Mouse (Mus musculus): ENCODE measurements around the gene Phip.

The Phip gene

GRCm38 (mm10) chr9:82975342-82976215 lies at the start of gene Phip:
Gene Phip (minus strand): TSS chr9:82975516.
- DNase-seq (ENCODE audit: low spot score), result peak; percentile 94

GRCm38 (mm10) chr9:83023724-83024123 lies 48.4 kb upstream of the Phip start:
- DNase-seq (ENCODE audit: low spot score), result no peak

GRCm38 (mm10) chr9:83014516-83014915 lies 39.2 kb upstream of the Phip start:
- DNase-seq (ENCODE audit: low spot score), result no peak

- no peak for DNase-seq (ENCODE audit: low spot score)
Measured at GRCm38 (mm10) chr9:83008306-83008705, 33.0 kb upstream of the Phip start.

GRCm38 (mm10) chr9:83001342-83001741 lies 26.0 kb upstream of the Phip start:
- no peak for DNase-seq (ENCODE audit: low spot score)

DNA sequence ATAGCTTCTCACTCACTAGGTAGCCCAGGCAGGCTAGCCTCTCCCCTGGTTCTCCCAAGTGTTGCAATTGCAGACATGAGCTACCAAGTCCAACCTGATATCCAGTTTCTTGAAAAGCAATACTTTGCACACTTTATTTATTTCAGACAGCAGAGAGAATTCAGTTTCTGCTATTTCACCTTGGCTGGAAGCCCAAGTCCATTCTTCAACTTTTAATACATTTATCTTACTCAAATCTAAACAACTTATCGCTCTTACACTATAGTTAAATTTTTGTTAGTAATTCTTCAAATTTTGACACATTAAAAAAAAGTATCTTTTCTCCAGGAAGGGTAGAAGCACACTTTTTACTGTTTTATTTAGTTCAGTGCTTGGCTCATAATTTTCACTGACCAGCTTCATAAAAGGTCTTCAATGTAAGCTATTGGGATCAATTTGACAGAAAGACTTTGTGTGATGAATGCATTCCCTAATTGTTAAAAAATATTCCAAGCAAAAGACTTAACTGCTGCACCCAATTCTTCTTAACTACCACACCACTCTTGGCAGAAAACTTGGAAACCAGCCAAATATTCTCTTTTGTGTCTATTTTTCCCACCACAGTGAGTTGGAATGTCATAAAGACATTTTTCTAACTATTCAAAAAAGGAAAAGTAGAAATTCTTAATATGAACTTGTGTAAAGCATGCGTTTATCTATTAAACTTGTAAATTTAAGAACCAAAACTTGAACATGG lies 22.6 kb upstream of the Phip start:
- no peak for DNase-seq (ENCODE audit: low spot score)

DNA sequence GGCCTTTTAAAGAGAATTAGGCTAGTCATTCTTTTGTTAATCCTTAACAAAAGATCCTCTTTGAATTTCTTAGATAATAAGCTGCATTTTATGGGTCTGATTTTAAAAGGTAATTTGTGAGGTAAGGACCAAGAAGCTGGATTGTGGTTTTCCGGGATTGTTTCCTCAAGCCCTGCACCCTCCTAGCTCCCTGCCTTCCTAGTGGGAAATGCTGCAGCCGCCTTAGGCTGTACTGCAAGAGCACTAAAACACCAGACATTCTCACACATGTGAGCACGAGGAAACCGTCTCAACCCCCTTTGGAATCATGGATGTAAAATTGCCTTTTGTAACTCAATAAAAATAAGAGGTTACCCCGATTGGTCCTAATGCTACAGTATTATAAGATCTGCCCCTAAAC lies 1.6 kb upstream of the Phip start:
- DNase-seq (ENCODE audit: low spot score), result peak; percentile 42

- no peak for DNase-seq (ENCODE audit: low spot score)
Measured at GRCm38 (mm10) chr9:82976219-82976618, 903 bp upstream of the Phip start.

- no peak for DNase-seq (ENCODE audit: low spot score)
Measured at GRCm38 (mm10) chr9:82974962-82975341, 364 bp downstream of the Phip start.

GRCm38 (mm10) chr9:82974187-82974861 lies 992 bp downstream of the Phip start:
- peak; percentile 90 for DNase-seq (ENCODE audit: low spot score)

DNA sequence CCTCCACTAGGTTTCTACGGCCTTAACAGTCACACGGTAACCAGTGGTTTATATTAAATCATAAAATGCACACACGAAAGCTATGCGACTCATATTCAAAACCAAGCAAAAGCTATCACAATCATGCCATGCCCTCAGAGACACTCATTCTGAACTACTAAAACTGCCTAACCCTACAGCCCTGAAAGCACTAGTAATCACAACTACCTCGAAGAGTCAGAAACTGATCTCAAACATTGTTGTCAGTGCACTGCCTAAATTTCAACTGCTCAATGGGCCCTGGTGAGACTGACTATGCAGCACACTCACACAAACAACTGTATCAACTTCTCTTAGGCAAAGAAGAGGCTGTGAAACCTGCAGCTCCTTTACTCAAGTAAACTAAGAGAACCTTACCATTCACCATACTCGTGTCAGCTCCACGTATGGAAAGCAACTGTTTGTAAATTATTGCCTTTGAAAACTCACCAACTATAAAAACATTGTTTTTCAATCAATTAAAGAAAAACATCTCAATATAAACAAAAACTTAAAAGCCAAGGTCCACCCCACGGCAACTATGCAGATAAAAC lies 1.9 kb downstream of the Phip start:
- DNase-seq (ENCODE audit: low spot score), result peak; percentile 20

- no peak for DNase-seq (ENCODE audit: low spot score)
Measured at GRCm38 (mm10) chr9:82971433-82971832, 3.9 kb downstream of the Phip start.

DNA sequence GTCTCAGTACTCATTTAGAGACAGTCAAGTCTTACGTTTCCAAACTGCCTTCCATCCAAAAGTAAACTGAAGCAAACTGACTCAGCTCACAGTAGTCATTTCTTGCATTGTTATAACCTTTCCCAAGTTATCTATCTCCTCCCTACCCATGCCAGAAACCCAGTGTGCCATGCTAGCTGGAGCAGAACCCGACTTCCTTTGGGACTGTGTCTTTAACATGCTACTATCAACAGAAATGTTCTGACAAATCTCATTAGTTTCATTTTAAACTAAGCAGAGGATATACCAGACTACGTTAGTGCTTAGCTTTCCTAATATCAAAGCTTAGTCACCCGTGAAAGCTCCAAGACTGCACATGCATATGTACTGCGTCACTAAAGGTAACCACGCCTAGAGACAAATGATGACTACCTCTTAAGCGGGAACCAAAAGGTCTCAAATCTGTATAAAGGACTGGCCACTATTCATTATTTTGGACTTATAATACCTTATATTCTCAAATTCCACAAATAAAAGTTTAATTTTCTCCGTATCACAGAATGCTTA lies 8.2 kb downstream of the Phip start:
- peak; percentile 49 for DNase-seq (ENCODE audit: low spot score)

GRCm38 (mm10) chr9:82963981-82964380 lies 11.3 kb downstream of the Phip start:
- DNase-seq (ENCODE audit: low spot score), result no peak

DNA sequence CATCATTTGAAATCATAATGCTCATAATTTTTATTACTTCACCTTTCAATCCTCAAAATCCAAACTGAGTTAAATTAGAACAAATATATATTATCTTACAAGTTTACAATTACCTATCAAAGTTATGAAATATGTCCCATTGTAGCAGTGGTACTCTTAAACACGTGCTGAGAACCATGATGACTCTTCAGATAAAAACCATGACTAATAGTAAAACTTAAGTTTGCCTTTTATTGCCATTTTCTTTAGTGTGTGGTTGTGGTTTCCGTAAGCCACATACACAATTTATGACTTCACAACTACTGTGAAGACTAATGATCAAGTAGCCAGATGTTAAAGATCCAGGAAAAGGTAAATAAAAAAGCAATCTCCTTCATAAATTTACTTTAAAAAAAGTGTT lies 14.0 kb downstream of the Phip start:
- no peak for DNase-seq (ENCODE audit: low spot score)

GRCm38 (mm10) chr9:82955267-82955666 lies 20.0 kb downstream of the Phip start:
- no peak for DNase-seq (ENCODE audit: low spot score)

DNA sequence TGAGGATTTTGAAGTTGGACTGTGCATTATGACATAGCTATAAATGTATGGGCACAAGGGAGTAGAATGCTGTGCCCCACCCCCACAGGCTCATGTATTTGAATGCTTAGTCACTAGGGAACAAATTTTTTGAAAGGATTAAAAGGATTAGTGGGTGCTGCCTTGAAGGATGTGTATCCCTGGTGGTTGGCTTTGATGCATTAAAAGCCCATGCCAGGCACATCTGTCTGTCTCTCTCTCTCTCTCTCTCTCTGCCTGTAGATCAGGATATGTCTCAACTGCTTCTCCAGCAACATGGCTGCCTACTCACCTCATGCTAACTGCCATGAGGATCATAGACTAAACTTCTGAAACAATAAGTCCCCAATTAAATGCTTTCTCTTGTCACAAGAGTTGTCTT lies 23.0 kb downstream of the Phip start:
- no peak for DNase-seq (ENCODE audit: low spot score)

- no peak for DNase-seq (ENCODE audit: low spot score)
Measured at GRCm38 (mm10) chr9:82951435-82952004, 23.8 kb downstream of the Phip start.

DNA sequence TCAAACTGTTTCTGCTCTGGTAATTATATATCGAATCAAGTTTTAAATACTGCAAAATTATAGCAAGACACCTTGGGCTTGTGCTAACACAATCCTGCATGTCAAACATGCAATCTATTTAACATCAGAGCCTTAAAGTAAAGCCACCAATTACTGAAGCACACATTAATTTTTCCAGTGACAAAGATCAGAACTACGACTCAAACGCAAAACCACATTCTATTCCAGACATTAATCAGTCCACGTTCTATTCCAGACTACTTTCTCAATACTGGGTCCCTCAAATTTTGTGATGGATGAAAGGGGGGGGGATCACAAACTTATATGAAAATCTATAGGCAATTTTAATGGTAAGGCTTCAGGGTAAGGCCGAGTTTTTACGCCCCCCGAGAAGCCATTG lies 68.1 kb downstream of the Phip start:
- DNase-seq (ENCODE audit: low spot score), result no peak

GRCm38 (mm10) chr9:82888645-82889044 lies 86.7 kb downstream of the Phip start:
- no peak for DNase-seq (ENCODE audit: low spot score)

DNA sequence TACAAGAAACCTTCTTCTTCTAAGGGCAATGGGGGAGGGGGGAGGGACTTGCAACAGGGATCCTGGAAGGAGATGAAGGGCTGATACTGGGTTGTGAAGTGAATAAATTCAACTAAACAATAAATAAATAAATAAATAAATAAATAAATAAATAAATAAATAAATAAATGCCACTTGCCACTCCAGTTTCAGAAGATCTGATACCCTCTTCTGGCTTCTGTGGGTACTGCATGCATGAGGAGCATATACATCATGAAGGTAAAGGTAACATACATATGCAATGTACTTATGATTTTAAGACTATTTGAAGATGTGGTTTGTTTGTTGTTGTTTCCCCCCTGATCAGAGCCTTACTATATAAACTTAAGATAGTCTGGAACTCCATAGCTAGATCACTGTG lies 91.1 kb downstream of the Phip start:
- no peak for DNase-seq (ENCODE audit: low spot score)

GRCm38 (mm10) chr9:82877078-82877477 lies 98.2 kb downstream of the Phip start:
- no peak for DNase-seq (ENCODE audit: low spot score)

All from MN1 (cell line).